Mouse (Mus musculus): ENCODE measurements around the gene Ubac1.
A peak's percentile ranks its signal among the peaks of the same experiment; 100 is the strongest.

Gene Ubac1

DNA sequence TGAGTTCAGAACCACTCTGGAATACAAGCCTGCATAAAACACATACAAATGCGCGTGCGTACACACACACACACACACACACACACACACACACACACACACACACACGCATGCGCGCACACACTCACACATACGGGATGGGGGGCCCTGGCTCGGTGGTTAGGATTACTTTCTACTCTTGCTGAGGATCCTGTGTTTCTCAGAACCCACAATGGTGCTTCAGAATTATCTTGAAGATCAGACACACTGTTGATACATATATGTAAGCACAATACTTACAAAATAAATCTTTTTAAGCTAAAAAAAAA, 665 bp upstream of the Ubac1 start:
- no peak for DNase-seq

DNA sequence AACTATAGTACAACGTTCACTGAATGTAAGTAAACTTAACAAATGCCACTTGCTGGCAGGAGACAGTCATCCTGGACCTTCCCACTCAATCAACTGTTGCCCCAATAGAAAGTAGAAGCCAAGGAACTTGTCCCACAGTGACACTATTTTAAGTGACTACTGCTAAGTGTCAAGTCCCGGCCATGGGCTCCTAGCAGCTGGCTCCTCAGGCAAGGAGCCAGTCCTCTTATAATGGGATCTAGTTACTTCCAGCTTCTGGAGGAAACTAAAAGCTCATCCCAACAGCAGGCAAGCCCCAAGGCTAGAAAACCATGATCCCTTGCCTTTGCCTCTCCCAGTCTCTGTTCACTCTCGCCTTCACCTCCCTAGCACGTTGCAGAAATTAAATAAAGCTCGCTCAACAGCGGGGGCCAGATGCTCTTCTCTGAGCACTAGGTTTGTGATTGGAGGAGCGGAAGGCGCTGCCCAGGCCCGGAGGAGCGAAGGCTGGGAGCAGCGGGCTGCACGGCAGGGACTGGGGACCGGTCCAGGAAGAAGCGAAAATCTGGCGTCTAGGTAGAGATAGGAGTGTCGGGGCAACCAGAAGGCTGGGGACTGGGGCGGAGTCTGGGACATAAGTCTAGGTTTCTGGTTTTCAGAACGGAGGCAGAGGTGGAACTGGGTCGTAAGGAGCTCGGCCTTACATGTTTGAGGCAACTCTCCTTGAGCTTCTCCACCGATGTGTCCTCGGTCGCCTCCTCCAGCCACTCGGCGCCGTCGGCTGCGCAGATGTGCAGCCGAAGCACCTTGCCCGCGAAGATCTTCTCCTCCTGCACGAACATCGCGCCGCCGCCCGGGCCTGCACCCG, 610 bp downstream of the Ubac1 start:
- DNase-seq, result peak; percentile 55

- no peak for DNase-seq
Measured at GRCm38 (mm10) chr2:26019923-26020322, 1.6 kb downstream of the Ubac1 start.

DNA sequence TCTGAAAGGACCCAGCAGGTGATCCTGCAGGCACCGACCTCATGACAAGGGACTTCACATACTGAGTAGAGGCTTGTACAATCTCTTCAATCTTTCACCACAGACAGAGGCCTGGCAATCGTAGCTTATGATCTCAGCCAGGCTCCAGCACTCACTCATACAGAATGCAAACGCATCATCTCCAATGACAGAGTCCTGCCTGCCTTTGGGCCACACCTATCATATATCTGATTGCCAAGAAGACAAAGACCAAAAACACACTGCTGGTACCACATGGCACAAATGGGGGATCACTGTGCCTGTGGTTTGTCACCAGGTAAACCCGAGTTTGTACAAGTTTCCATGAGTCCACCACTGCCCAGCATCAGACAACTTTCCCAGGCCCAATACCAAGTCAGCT, 4.2 kb downstream of the Ubac1 start:
- no peak for DNase-seq

DNA sequence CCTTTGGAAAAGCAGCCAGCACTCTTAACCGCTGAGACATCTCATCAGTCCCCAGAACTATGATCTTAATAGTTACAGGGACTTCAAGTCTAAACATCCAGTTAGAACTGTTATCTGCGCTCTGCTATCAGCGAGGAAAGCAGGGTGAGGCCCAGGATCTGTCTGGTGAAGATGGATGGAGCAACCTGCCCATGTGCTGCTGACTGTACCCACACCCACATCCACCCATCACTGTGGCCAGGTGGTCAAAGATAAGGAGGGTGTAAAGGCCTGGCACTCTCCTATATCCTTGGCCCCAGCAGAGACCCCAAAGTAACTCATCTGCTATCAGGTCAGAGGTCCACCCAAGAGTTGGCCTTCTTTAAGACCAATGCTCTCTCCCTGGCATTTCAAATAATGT, 7.9 kb downstream of the Ubac1 start:
- DNase-seq, result no peak

- no peak for DNase-seq
Measured at GRCm38 (mm10) chr2:26011420-26011819, 10.1 kb downstream of the Ubac1 start.

DNA sequence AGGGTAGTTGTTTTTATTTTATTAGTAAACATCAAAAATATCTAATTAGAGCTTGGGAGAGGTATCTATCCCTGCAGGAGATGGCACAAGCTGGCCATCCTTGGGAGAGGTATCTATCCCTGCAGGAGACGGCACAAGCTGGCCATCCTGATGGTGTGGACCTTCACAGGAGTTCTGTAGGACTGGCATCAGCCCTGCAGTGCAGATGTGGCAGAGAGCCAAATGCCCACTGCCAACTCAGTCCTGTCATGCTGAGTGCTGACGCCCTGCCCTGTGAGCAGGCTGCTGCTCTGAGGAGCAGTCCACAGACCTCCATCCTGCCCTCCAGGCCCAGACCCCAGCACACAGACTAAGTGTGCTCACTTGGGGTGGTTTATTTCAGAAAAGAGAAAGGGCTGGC, 19.5 kb downstream of the Ubac1 start:
- no peak for DNase-seq

DNA sequence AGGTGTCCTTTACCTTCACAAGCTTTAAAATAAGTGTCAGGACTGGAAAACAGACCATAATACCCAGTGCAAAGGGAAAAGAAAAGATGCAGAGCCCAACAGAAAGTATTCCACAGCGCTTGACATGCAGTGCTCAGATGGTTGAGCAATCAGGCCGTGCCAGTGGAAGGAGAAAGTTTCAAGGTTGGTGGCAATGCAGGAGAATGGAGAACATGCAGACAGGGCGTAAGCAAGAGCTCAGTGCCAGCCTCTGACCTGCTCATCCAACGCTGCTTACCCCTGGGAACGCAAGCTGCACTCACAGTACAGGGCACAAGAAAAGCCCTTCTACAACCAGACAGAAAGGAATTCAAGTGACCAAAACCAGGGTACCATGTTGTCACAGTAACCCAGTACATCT, 20.4 kb downstream of the Ubac1 start:
- DNase-seq, result no peak

- no peak for DNase-seq
Measured at GRCm38 (mm10) chr2:25997716-25998115, 23.8 kb downstream of the Ubac1 start.

DNA sequence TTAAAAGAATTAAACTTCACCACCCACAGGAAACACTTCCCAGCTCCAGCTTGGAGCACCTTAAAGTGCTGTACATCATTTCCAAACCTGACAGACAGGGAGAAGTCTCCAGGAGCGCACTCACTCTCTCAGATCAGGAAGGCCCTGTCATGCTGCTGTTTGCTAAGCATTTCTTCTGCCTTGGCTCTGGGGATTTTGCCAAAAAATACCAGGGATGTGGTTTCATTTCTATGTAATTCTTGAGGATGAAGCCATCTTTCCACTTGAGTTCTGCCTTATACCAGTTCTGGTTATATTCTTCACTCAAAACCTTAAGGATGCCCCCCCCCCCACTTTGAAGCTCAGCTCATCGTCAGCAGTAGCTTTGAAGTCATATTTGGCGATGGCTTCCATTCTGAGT, 26.8 kb downstream of the Ubac1 start:
- DNase-seq, result no peak

- no peak for DNase-seq
Measured at GRCm38 (mm10) chr2:25992285-25992684, 29.3 kb downstream of the Ubac1 start.

DNA sequence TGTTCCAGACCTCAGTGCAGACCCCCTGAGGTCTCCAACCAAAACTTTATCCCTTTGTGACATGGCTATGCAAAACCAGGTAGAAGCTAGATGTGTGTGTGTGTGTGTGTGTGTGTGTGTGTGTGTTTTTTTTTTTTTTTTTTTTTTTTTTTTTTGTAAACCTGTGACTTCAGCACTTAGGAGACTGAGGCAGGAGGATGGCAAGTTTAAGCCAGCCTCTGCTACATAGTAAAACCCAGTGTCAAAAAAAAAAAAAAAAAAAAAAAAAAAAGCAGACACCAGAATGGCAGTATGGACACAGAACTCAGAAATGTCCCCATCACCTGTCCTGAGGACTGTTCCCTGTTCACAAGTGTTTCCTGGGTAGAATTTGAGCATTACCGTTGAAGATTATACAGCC, 31.9 kb downstream of the Ubac1 start:
- no peak for DNase-seq

- DNase-seq, result no peak
Measured at GRCm38 (mm10) chr2:25987817-25988216, 33.7 kb downstream of the Ubac1 start.

- DNase-seq, result no peak
Measured at GRCm38 (mm10) chr2:25986601-25987000, 34.9 kb downstream of the Ubac1 start.

GRCm38 (mm10) chr2:25983159-25983907, 38.2 kb downstream of the Ubac1 start, which contains the start of gene Camsap1:
Camsap1 (minus strand) TSS chr2:25983282.
- DNase-seq, result peak; percentile 99

- peak; percentile 49 for DNase-seq
Measured at GRCm38 (mm10) chr2:25982426-25983091, 39.0 kb downstream of the Ubac1 start.

GRCm38 (mm10) chr2:25982052-25982425, 39.5 kb downstream of the Ubac1 start:
- DNase-seq, result peak; percentile 30

GRCm38 (mm10) chr2:25978997-25979396, 42.5 kb downstream of the Ubac1 start:
- no peak for DNase-seq

DNA sequence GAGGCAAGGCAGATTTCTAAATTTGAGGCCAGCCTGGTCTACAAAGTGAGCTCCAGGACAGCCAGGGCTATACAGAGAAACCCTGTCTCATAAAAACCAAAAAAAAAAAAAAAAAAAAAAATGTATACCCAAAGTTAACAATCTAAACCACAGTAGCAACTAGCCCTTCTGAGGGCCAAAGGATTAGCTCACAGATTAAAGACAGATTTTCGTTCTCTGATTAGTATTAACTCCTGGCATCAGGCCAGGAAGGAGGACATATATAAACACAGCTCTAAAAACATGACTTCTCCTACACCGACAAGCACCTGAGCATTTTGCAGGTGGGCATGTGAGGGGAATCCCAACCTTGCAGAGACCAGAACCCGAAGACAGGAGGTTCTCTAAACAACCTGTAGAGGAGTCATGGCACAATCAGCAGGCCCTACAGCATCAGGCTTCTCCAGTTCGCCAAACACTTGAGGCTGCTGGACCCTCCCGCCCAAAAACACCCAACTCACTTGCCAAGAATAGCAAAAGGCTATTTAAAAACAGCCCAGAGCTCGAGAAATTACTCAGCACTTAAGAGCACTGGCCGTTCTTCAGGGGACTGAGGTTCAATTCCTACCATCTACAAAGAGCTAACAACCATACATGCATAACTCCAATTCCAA, 43.8 kb downstream of the Ubac1 start:
- DNase-seq, result no peak

DNA sequence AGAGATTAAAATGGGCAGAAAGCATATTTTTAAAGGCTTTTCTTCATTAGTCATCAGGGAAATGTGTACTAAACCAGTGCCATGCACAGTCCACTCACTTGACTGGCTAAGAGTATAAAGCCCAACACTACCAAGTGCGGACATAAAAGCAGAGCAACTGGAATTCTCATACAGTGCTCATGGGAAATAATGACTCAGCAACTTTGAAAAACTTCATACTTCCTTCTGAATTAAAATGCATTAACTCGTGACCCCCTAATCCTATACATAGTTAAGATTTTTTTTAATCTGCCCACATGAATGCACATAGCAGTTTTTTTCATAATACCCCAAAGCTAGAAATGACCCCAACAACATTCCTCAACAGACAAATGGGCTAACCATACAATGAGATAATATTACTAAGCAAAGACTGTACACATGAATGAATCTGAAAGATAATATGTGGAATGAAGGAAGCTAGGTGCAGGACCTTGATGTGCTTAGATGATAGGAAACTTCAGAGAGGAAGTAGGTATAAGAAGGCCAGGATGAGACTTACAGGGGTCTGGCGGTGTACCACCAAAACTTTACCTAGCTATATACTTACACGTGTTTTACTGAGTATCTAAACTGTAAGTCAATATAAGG, 46.3 kb downstream of the Ubac1 start:
- DNase-seq, result no peak

DNA sequence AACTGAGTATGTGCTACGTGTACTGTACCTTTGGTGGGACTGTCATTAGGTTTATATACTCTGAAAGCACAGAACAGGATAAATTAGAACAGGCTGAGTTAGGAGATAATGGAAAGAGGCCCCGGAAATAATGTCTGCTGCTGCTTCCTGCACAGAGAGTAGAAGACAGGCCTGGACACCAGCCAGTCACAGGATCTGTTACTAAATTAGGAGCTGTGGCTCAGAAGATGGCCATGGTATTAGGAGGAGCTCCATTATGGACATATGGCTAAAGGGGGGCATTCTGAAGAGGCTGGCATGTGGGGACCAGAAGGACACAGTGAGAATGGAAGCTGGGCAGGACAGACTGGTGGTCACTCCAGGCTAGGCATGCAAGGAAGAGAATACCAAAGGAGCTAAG, 51.1 kb downstream of the Ubac1 start:
- no peak for DNase-seq

DNA sequence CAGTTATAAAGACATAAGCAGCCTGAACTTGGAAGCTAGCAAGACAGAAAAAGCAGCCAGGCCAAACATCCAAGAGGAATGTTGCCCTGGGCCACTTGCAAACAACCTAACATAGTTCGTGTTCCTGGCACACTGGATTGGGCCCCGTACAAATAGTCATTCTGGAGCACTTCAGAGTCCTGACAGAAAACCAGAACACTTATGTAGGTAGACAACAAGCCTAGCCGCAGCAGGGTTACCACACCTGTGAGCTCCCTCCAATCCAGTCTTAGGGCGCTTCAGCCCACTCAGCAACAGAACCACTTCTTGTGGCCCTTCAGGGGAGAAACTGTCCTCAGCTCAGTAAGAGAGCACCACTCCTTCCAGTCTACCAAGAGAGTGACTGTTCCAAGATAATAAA, 52.2 kb downstream of the Ubac1 start:
- DNase-seq, result no peak

- DNase-seq, result no peak
Measured at GRCm38 (mm10) chr2:25949291-25949690, 72.3 kb downstream of the Ubac1 start.
